Mouse (Mus musculus): Measurements from ENCODE around the gene Myo3b. TPM values are rescaled to one million over a fixed set of nuclear protein-coding genes. Genes with fewer than 3 reads are reported as not detected.

Gene Myo3b
- polyA plus RNA-seq, 1 experiment from 2014 or later = 0.36 TPM

DNA sequence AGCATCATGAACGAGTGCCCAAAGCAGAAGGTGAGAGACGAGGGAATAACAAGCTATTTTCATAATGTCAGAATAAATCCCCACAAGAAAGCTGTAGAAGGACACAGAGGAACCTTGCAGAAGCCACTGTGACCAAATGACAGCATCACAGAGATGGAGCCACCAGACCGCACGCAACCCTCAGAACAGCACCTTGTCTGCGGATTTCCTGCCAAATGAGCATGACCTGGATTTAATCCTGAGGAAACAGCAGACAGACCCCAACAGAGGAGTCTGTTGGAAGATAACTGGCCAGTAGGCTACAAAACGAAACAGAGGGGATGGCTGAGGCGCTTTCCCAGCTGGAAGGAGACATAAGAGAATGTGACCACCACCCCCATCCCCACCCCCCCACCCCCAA lies 300.1 kb downstream of the Myo3b start:
- H3K4me2 ChIP-seq (ENCODE audit: low read depth, low read length) = no peak overlapping the region
- no peak overlapping the region for H3K9ac ChIP-seq (ENCODE audit: low read length)
- H3K9me3 ChIP-seq (replicated peaks; ENCODE audit: control insufficient read depth, low read length) = no peaks in the 10 kb centered on the region
- H3K4me3 ChIP-seq (replicated peaks; ENCODE audit: low read length) = no peak overlapping the region
- ATAC-seq (ENCODE audit: insufficient read depth, low FRiP score) = no peak
- WGBS = 77% methylated on average over 7 of the region's 7 CpGs
- no peaks in the 10 kb centered on the region for H3K36me3 ChIP-seq (ENCODE audit: control insufficient read depth, insufficient read depth, low read length)
- no peaks in the 10 kb centered on the region for H3K27me3 ChIP-seq (ENCODE audit: control insufficient read depth, insufficient read depth, low read length)
- peaks cover 15% of the 10 kb centered on the region for H3K4me1 ChIP-seq (ENCODE audit: control insufficient read depth, insufficient read depth, low read length)
- H3K27ac ChIP-seq (ENCODE audit: low read length) = no peak overlapping the region

DNA sequence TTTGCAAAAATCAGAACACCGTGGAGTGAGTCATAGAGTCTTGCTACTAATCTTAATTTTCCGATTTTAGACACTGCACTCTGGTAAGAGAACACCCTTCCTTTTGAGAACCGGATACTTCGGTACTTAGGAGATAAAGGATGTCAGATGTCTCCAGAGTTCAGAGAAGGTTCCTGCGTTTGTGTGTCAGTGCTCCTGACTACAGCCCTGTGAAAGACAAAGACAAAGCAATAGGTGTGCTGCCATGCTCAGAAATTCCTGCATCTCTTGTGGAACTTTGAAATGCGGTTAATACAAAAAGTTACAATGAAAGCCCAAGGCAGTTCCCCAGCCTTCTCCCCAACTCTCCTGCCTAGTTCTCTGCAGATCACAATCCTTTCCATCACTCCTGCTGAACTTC lies 300.6 kb downstream of the Myo3b start:
- no peak for ATAC-seq (ENCODE audit: insufficient read depth, low FRiP score)
- H3K27me3 ChIP-seq (ENCODE audit: control insufficient read depth, insufficient read depth, low read length) = no peaks in the 10 kb centered on the region
- no peaks in the 10 kb centered on the region for H3K9me3 ChIP-seq (replicated peaks; ENCODE audit: control insufficient read depth, low read length)
- no peak overlapping the region for H3K4me2 ChIP-seq (ENCODE audit: low read depth, low read length)
- H3K27ac ChIP-seq (ENCODE audit: low read length) = no peak overlapping the region
- H3K36me3 ChIP-seq (ENCODE audit: control insufficient read depth, insufficient read depth, low read length) = no peaks in the 10 kb centered on the region
- H3K4me3 ChIP-seq (replicated peaks; ENCODE audit: low read length) = no peak overlapping the region
- H3K9ac ChIP-seq (ENCODE audit: low read length) = no peak overlapping the region
- whole genome bisulfite sequencing = 62% methylated on average over 6 of the region's 6 CpGs
- peaks cover 15% of the 10 kb centered on the region for H3K4me1 ChIP-seq (ENCODE audit: control insufficient read depth, insufficient read depth, low read length)

- no peak overlapping the region for H3K27ac ChIP-seq (ENCODE audit: low read length)
- no peaks in the 10 kb centered on the region for H3K36me3 ChIP-seq (ENCODE audit: control insufficient read depth, insufficient read depth, low read length)
- no peaks in the 10 kb centered on the region for H3K27me3 ChIP-seq (ENCODE audit: control insufficient read depth, insufficient read depth, low read length)
- H3K9me3 ChIP-seq (replicated peaks; ENCODE audit: control insufficient read depth, low read length) = no peaks in the 10 kb centered on the region
- peaks cover 15% of the 10 kb centered on the region for H3K4me1 ChIP-seq (ENCODE audit: control insufficient read depth, insufficient read depth, low read length)
- no peak overlapping the region for H3K4me3 ChIP-seq (replicated peaks; ENCODE audit: low read length)
- H3K4me2 ChIP-seq (ENCODE audit: low read depth, low read length) = no peak overlapping the region
- no peak overlapping the region for H3K9ac ChIP-seq (ENCODE audit: low read length)
- 84% methylated on average over 8 of the region's 8 CpGs for WGBS
- ATAC-seq (ENCODE audit: insufficient read depth, low FRiP score) = no peak
These were observed 301.3 kb downstream of the Myo3b start for GRCm38 (mm10) chr2:70340224-70340623.

DNA sequence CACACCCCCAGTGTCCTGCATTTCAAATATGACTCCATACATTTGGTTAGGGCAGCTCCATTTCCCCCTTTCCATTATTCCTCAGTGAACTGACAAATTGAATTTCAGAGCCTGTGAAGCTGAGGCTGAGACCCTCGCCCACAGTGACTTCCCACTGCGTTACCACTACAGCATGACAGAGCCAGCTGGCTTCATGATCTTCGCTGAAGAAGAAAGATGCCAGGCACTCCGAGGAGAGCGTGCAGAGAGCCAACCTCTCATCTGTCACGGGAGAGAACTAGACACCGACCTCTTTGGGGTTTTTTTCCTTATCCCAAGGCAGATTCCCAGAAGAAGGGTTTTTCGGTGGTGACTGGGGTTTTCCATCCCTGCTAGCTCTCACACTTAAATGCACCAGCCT lies 306.2 kb downstream of the Myo3b start:
- Histone ChIP-seq H3K9ac (ENCODE audit: low read length) (no peak overlapping the region), H3K4me1 (ENCODE audit: control insufficient read depth, insufficient read depth, low read length) (no peaks in the 10 kb centered on the region), H3K4me2 (ENCODE audit: low read depth, low read length) (no peak overlapping the region), H3K27ac (ENCODE audit: low read length) (no peak overlapping the region), H3K27me3 (ENCODE audit: control insufficient read depth, insufficient read depth, low read length) (no peaks in the 10 kb centered on the region), H3K4me3 (replicated peaks; ENCODE audit: low read length) (no peak overlapping the region), H3K36me3 (ENCODE audit: control insufficient read depth, insufficient read depth, low read length) (no peaks in the 10 kb centered on the region), H3K9me3 (replicated peaks; ENCODE audit: control insufficient read depth, low read length) (no peaks in the 10 kb centered on the region)
- ATAC-seq (ENCODE audit: insufficient read depth, low FRiP score) = no peak
- 70% methylated on average over 8 of the region's 8 CpGs for WGBS

- 16% methylated on average over 1 of the region's 1 CpGs for WGBS
- no peaks in the 10 kb centered on the region for H3K36me3 ChIP-seq (ENCODE audit: control insufficient read depth, insufficient read depth, low read length)
- H3K9ac ChIP-seq (ENCODE audit: low read length) = no peak overlapping the region
- no peak overlapping the region for H3K4me3 ChIP-seq (replicated peaks; ENCODE audit: low read length)
- H3K9me3 ChIP-seq (replicated peaks; ENCODE audit: control insufficient read depth, low read length) = no peaks in the 10 kb centered on the region
- no peaks in the 10 kb centered on the region for H3K27me3 ChIP-seq (ENCODE audit: control insufficient read depth, insufficient read depth, low read length)
- no peak overlapping the region for H3K4me2 ChIP-seq (ENCODE audit: low read depth, low read length)
- ATAC-seq (ENCODE audit: insufficient read depth, low FRiP score) = no peak
- H3K4me1 ChIP-seq (ENCODE audit: control insufficient read depth, insufficient read depth, low read length) = no peaks in the 10 kb centered on the region
- H3K27ac ChIP-seq (ENCODE audit: low read length) = no peak overlapping the region
These were observed 308.6 kb downstream of the Myo3b start for GRCm38 (mm10) chr2:70347511-70347910.

DNA sequence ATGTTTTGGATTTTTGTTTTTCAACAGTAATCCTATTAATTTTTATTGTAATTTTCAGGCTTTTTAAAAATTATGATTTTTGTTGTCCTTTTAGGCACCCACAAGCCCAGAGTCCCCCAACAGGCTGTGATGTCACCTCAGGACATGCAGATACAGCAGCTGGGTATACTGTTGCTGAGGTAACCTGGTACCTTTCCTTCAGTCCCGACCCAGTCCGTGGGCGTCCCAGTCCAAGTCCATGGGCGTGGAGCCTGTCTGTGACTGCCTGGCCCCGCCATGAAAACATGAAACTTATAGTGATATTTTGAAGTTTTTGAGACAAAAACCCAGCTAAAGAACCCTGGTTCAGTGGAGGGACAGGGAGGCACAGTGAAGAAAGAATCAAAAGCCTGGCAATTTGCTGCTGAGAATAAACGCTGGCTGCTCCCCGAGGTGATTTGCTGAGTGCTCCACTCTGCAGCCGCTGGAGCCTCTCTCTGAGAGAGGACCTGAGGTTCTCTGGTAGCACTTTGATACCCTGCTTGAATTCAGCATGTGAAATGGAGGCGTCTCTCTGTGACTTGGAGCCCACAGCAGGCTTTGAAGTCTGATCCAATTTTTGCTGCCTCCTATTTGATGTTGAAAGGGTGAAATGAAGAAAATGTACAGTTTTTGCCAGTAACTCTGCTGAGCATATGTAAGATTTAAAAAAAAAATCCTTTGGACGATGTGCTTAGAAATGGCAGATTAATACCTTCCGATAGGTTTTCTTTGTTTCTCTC lies 310.0 kb downstream of the Myo3b start:
- Histone ChIP-seq H3K4me1 (ENCODE audit: control insufficient read depth, insufficient read depth, low read length) (no peaks in the 10 kb centered on the region), H3K9ac (ENCODE audit: low read length) (no peak overlapping the region), H3K4me3 (replicated peaks; ENCODE audit: low read length) (no peak overlapping the region), H3K36me3 (ENCODE audit: control insufficient read depth, insufficient read depth, low read length) (no peaks in the 10 kb centered on the region), H3K27ac (ENCODE audit: low read length) (no peak overlapping the region), H3K27me3 (ENCODE audit: control insufficient read depth, insufficient read depth, low read length) (no peaks in the 10 kb centered on the region), H3K4me2 (ENCODE audit: low read depth, low read length) (no peak overlapping the region), H3K9me3 (replicated peaks; ENCODE audit: control insufficient read depth, low read length) (no peaks in the 10 kb centered on the region)
- ATAC-seq (ENCODE audit: insufficient read depth, low FRiP score) = no peak
- 66% methylated on average over 11 of the region's 11 CpGs for WGBS

- WGBS = 86% methylated on average over 10 of the region's 10 CpGs
- no peak overlapping the region for H3K9ac ChIP-seq (ENCODE audit: low read length)
- H3K27me3 ChIP-seq (ENCODE audit: control insufficient read depth, insufficient read depth, low read length) = no peaks in the 10 kb centered on the region
- H3K4me3 ChIP-seq (replicated peaks; ENCODE audit: low read length) = no peak overlapping the region
- H3K36me3 ChIP-seq (ENCODE audit: control insufficient read depth, insufficient read depth, low read length) = no peaks in the 10 kb centered on the region
- no peak overlapping the region for H3K27ac ChIP-seq (ENCODE audit: low read length)
- no peak for ATAC-seq (ENCODE audit: insufficient read depth, low FRiP score)
- no peaks in the 10 kb centered on the region for H3K4me1 ChIP-seq (ENCODE audit: control insufficient read depth, insufficient read depth, low read length)
- no peak overlapping the region for H3K4me2 ChIP-seq (ENCODE audit: low read depth, low read length)
- no peaks in the 10 kb centered on the region for H3K9me3 ChIP-seq (replicated peaks; ENCODE audit: control insufficient read depth, low read length)
These were observed 313.7 kb downstream of the Myo3b start for GRCm38 (mm10) chr2:70352435-70353165.

- H3K27ac ChIP-seq (ENCODE audit: low read length) = no peak overlapping the region
- no peak for ATAC-seq (ENCODE audit: insufficient read depth, low FRiP score)
- no peak overlapping the region for H3K4me2 ChIP-seq (ENCODE audit: low read depth, low read length)
- WGBS = 89% methylated on average over 4 of the region's 4 CpGs
- H3K4me1 ChIP-seq (ENCODE audit: control insufficient read depth, insufficient read depth, low read length) = no peaks in the 10 kb centered on the region
- no peaks in the 10 kb centered on the region for H3K27me3 ChIP-seq (ENCODE audit: control insufficient read depth, insufficient read depth, low read length)
- H3K9ac ChIP-seq (ENCODE audit: low read length) = no peak overlapping the region
- H3K36me3 ChIP-seq (ENCODE audit: control insufficient read depth, insufficient read depth, low read length) = no peaks in the 10 kb centered on the region
- H3K9me3 ChIP-seq (replicated peaks; ENCODE audit: control insufficient read depth, low read length) = no peaks in the 10 kb centered on the region
- H3K4me3 ChIP-seq (replicated peaks; ENCODE audit: low read length) = no peak overlapping the region
These were observed 315.1 kb downstream of the Myo3b start for GRCm38 (mm10) chr2:70354056-70354455.

GRCm38 (mm10) chr2:70355026-70355425 lies 316.1 kb downstream of the Myo3b start:
- H3K9ac ChIP-seq (ENCODE audit: low read length) = no peak overlapping the region
- WGBS = 83% methylated on average over 2 of the region's 2 CpGs
- ATAC-seq (ENCODE audit: insufficient read depth, low FRiP score) = no peak
- H3K36me3 ChIP-seq (ENCODE audit: control insufficient read depth, insufficient read depth, low read length) = no peaks in the 10 kb centered on the region
- no peak overlapping the region for H3K4me3 ChIP-seq (replicated peaks; ENCODE audit: low read length)
- no peaks in the 10 kb centered on the region for H3K4me1 ChIP-seq (ENCODE audit: control insufficient read depth, insufficient read depth, low read length)
- H3K4me2 ChIP-seq (ENCODE audit: low read depth, low read length) = no peak overlapping the region
- no peak overlapping the region for H3K27ac ChIP-seq (ENCODE audit: low read length)
- no peaks in the 10 kb centered on the region for H3K9me3 ChIP-seq (replicated peaks; ENCODE audit: control insufficient read depth, low read length)
- no peaks in the 10 kb centered on the region for H3K27me3 ChIP-seq (ENCODE audit: control insufficient read depth, insufficient read depth, low read length)
